Mouse (Mus musculus): ENCODE data around the gene Ccdc171.
"Not testable (repeated sequence)": the region's sequence is repeated elsewhere in the genome, so short reads cannot be mapped to it uniquely, and the experiment has no call there.

The Ccdc171 gene

GRCm38 (mm10) chr4:83526270-83526987 lies 1.1 kb downstream of the Ccdc171 start:
- no peak for DNase-seq (ENCODE audit: low spot score)

- no peak for DNase-seq (ENCODE audit: low spot score)
Observed at GRCm38 (mm10) chr4:83526988-83527334, 1.6 kb downstream of the Ccdc171 start.

GRCm38 (mm10) chr4:83527921-83528320 lies 2.6 kb downstream of the Ccdc171 start:
- peak; percentile 60 for DNase-seq (ENCODE audit: low spot score)

GRCm38 (mm10) chr4:83530060-83530459 lies 4.7 kb downstream of the Ccdc171 start:
- DNase-seq (ENCODE audit: low spot score): not testable (repeated sequence)

- DNase-seq (ENCODE audit: low spot score): no peak
Observed at GRCm38 (mm10) chr4:83533168-83533911, 8.0 kb downstream of the Ccdc171 start.

GRCm38 (mm10) chr4:83534024-83534423 lies 8.7 kb downstream of the Ccdc171 start:
- DNase-seq (ENCODE audit: low spot score): no peak

- DNase-seq (ENCODE audit: low spot score): no peak
Observed at GRCm38 (mm10) chr4:83549501-83549900, 24.2 kb downstream of the Ccdc171 start.

GRCm38 (mm10) chr4:83567190-83568113 lies 42.1 kb downstream of the Ccdc171 start:
- DNase-seq (ENCODE audit: low spot score): peak; percentile 38

- DNase-seq (ENCODE audit: low spot score): peak; percentile 40
Observed at GRCm38 (mm10) chr4:83568145-83568544, 42.8 kb downstream of the Ccdc171 start.

- DNase-seq (ENCODE audit: low spot score): peak; percentile 15
Observed at GRCm38 (mm10) chr4:83570569-83570968, 45.2 kb downstream of the Ccdc171 start.

- DNase-seq (ENCODE audit: low spot score): no peak
Observed at GRCm38 (mm10) chr4:83571033-83571432, 45.7 kb downstream of the Ccdc171 start.

- DNase-seq (ENCODE audit: low spot score): no peak
Observed at GRCm38 (mm10) chr4:83572521-83572920, 47.2 kb downstream of the Ccdc171 start.

GRCm38 (mm10) chr4:83576315-83576714 lies 51.0 kb downstream of the Ccdc171 start:
- no peak for DNase-seq (ENCODE audit: low spot score)

GRCm38 (mm10) chr4:83580157-83580556 lies 54.8 kb downstream of the Ccdc171 start:
- DNase-seq (ENCODE audit: low spot score): no peak

GRCm38 (mm10) chr4:83587563-83587962 lies 62.2 kb downstream of the Ccdc171 start:
- DNase-seq (ENCODE audit: low spot score): no peak

- peak; percentile 10 for DNase-seq (ENCODE audit: low spot score)
Observed at GRCm38 (mm10) chr4:83596486-83596885, 71.1 kb downstream of the Ccdc171 start.

- no peak for DNase-seq (ENCODE audit: low spot score)
Observed at GRCm38 (mm10) chr4:83611111-83611510, 85.8 kb downstream of the Ccdc171 start.

GRCm38 (mm10) chr4:83623021-83623711 lies 97.8 kb downstream of the Ccdc171 start:
- DNase-seq (ENCODE audit: low spot score): not testable (repeated sequence)

GRCm38 (mm10) chr4:83623732-83624131 lies 98.4 kb downstream of the Ccdc171 start:
- no peak for DNase-seq (ENCODE audit: low spot score)

GRCm38 (mm10) chr4:83651453-83651852 lies 126.1 kb downstream of the Ccdc171 start:
- DNase-seq (ENCODE audit: low spot score): no peak

- DNase-seq (ENCODE audit: low spot score): no peak
Observed at GRCm38 (mm10) chr4:83655396-83655795, 130.1 kb downstream of the Ccdc171 start.

- DNase-seq (ENCODE audit: low spot score): no peak
Observed at GRCm38 (mm10) chr4:83656571-83656970, 131.2 kb downstream of the Ccdc171 start.
